Mouse (Mus musculus): ENCODE measurements at regions not wholly inside any gene's neighbourhood (a gene's known extent, or its start where the extent isn't known, plus 50 kb on each side); places are given as distances from the start of the nearest gene placed in this dataset.

DNA sequence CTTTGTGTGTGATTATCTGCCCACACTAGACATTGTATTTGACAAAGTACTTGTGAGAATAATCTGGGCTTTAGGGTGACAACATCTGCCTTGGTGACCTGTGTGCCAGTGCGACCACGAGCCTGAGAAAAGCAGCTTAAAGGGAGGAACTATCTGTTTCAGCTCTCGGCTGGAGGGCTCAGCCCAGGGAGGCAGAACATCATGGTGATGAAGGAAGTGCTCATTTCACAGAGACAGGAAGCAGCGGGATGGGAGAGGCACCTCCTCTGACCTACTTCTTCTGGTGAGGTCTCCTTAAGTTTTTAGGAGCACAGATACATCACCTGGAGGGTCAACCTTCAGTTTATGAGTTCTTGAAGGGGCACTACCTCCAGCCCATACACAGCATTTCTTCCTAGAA is 89.8 kb downstream of the Kif26a start:
- DNase-seq = no peak
- TF ChIP-seq CTCF (IDR thresholded peaks at IDR 0.05; ENCODE audit: insufficient read depth, low read length) (no peak), POLR2A (IDR thresholded peaks at IDR 0.05; ENCODE audit: borderline replicate concordance, extremely low read depth, low read depth, low read length) (no peak)
- WGBS = 49% methylated on average over 4 of the region's 4 CpGs
- H3K4me1 ChIP-seq (ENCODE audit: control insufficient read depth, insufficient read depth, low read length) = no peaks in the 10 kb centered on the region
- H3K4me3 ChIP-seq (replicated peaks; ENCODE audit: extremely low read depth, low read depth, low read length) = no peak overlapping the region

DNA sequence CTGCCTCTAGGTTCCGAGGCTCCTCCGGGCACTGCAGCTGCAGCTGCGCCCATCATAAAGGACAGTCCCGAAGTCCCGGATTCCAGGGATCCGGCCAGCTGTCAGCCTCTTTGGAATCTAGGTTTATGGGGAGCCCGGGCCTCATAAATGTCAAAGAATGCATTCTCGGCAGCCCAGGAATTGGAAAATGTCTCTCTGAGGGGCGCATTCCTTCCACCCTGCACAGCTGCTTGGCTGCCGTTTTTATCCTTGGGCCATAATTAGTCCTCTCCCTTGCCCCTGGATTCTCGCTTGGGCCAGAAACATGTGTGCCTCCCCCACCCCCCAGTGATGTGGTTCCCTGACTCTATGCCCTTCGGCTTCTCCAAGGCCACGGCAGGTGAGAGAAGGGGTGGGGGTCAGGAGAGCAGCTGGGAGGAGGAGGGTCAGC is 91.1 kb downstream of the Kif26a start:
- H3K4me1 ChIP-seq (ENCODE audit: control insufficient read depth, insufficient read depth, low read length) = no peaks in the 10 kb centered on the region
- WGBS = 68% methylated on average over 13 of the region's 13 CpGs

DNA sequence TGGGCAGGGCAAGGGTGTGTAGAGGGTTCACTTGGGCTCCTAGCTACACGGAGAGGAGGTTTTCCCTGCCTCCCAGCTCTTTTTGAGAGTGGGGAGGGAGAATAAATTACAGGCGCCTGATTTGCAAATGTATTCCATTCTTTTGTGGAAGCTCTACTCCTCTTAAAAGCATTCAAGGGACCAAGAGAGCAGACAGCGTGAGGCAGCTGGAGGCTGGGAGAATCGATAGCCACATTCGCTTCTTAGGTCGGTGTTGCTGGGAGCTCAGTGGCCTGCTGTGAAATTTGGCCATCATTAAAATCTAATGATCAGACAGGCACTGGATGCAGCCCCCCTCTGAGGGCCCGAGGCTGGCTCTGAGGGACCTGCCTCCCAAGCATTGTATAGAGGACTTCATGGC is 92.8 kb downstream of the Kif26a start:
- no peaks in the 10 kb centered on the region for H3K4me1 ChIP-seq (ENCODE audit: control insufficient read depth, insufficient read depth, low read length)
- TF ChIP-seq CTCF (IDR thresholded peaks at IDR 0.05; ENCODE audit: insufficient read depth, low read length) (no peak), POLR2A (IDR thresholded peaks at IDR 0.05; ENCODE audit: borderline replicate concordance, extremely low read depth, low read depth, low read length) (no peak)
- no peak for DNase-seq
- 55% methylated on average over 7 of the region's 7 CpGs for WGBS
- no peak overlapping the region for H3K4me3 ChIP-seq (replicated peaks; ENCODE audit: extremely low read depth, low read depth, low read length)

More for the DNA sequence above, 91.1 kb downstream of the Kif26a start:
- no peak for DNase-seq
- no peak for TF ChIP-seq CTCF (IDR thresholded peaks at IDR 0.05; ENCODE audit: insufficient read depth, low read length)
- no peak for TF ChIP-seq POLR2A (IDR thresholded peaks at IDR 0.05; ENCODE audit: borderline replicate concordance, extremely low read depth, low read depth, low read length)
- H3K4me3 ChIP-seq (replicated peaks; ENCODE audit: extremely low read depth, low read depth, low read length) = no peak overlapping the region

DNA sequence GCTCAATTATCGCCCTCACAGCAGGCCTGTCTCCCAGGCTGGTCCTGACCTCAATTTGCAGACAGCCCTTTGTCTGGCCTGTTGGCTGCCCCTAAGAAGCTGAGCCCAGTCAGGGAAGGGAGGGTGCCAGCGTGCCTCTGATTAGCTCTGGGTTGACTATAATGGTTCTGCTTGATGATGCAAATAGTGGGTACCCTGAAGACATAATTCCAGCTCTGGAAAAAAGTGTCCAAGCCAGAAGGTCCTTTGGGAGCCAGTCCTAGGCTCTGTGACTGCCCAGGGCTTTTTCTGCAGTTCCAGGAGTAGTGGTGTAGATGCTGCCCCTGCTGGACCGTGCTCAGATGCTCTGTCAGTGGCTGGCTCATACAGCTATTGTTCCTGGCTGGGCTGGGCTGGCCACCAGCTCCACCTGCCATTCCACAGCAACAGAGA is 95.7 kb downstream of the Kif26a start:
- WGBS = 34% methylated on average over 3 of the region's 3 CpGs
- Histone ChIP-seq H3K4me3 (replicated peaks; ENCODE audit: extremely low read depth, low read depth, low read length) (no peak overlapping the region), H3K4me1 (ENCODE audit: control insufficient read depth, insufficient read depth, low read length) (no peaks in the 10 kb centered on the region)
- TF ChIP-seq CTCF (IDR thresholded peaks at IDR 0.05; ENCODE audit: insufficient read depth, low read length) = no peak
- TF ChIP-seq POLR2A (IDR thresholded peaks at IDR 0.05; ENCODE audit: borderline replicate concordance, extremely low read depth, low read depth, low read length) = no peak
- DNase-seq = no peak

DNA sequence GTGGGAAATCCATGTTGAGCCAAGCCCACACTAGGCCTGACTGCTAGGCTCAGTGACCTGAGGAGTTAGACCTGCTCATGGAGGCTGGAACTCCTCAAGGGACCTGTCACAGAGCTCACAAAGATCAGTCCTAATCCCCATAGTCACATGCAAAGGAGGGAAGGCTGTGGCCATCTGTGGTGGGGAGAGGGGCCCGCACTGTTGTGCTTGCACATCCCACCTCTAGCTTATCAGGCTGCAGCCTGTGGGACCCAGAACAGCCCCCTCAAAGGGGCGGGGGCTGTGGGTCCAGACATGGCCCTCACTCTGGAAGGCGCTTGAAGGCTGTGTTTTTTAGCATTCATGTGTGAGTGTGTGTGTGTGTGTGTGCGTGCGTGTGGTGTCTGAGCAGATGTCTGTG is 97.2 kb downstream of the Kif26a start:
- Histone ChIP-seq H3K4me1 (ENCODE audit: control insufficient read depth, insufficient read depth, low read length) (no peaks in the 10 kb centered on the region), H3K4me3 (replicated peaks; ENCODE audit: extremely low read depth, low read depth, low read length) (no peak overlapping the region)
- WGBS = 90% methylated on average over 5 of the region's 5 CpGs
- no peak for TF ChIP-seq CTCF (IDR thresholded peaks at IDR 0.05; ENCODE audit: insufficient read depth, low read length)
- no peak for TF ChIP-seq POLR2A (IDR thresholded peaks at IDR 0.05; ENCODE audit: borderline replicate concordance, extremely low read depth, low read depth, low read length)
- no peak for DNase-seq

DNA sequence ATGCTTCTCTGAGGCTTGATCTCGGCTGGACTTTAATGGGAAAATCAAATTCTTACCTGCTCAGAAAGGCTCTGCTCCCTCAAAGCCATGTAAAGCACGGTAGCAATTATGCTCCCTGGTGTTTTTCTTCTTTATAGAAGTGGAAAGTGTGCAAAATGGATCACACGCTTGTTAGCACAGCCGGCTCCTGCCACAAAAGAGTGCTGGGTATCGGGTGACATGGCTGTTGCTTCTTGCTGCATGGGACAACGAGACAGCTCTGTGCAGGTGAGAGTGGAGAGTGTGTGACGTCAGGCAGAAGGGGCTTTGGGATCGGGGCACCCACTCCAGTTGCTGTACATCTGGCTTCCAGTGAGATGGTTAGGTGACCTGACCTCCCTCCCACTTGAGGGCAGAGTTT is 104.9 kb downstream of the Kif26a start:
- Histone ChIP-seq H3K4me1 (ENCODE audit: control insufficient read depth, insufficient read depth, low read length) (no peaks in the 10 kb centered on the region), H3K4me3 (replicated peaks; ENCODE audit: extremely low read depth, low read depth, low read length) (no peak overlapping the region)
- TF ChIP-seq POLR2A (IDR thresholded peaks at IDR 0.05; ENCODE audit: borderline replicate concordance, extremely low read depth, low read depth, low read length) (no peak), CTCF (IDR thresholded peaks at IDR 0.05; ENCODE audit: insufficient read depth, low read length) (no peak)
- WGBS = 64% methylated on average over 8 of the region's 8 CpGs
- no peak for DNase-seq

DNA sequence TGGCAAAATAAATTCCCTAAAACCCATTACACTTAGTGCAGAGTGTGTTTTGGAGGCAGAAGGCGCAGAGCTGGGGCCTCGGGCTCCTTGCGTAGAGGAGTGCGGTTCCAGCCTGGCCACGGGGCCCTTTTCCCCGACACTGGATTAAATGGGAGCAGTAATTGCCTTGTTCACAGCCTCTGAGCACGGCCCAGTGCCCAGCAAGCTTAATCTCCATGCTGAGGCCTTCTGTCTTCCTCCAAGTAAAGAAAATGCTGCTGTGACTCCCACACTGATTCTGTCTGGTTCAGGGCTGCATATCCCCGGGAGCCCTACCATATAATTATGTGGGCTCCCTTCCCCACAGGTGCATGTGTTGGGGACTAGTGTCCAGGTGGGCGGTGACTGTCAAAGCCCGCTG is 107.5 kb downstream of the Kif26a start:
- H3K4me3 ChIP-seq (replicated peaks; ENCODE audit: extremely low read depth, low read depth, low read length) = no peak overlapping the region
- DNase-seq = no peak
- WGBS = 81% methylated on average over 10 of the region's 10 CpGs
- TF ChIP-seq POLR2A (IDR thresholded peaks at IDR 0.05; ENCODE audit: borderline replicate concordance, extremely low read depth, low read depth, low read length) (no peak), CTCF (IDR thresholded peaks at IDR 0.05; ENCODE audit: insufficient read depth, low read length) (no peak)
- no peaks in the 10 kb centered on the region for H3K4me1 ChIP-seq (ENCODE audit: control insufficient read depth, insufficient read depth, low read length)

DNA sequence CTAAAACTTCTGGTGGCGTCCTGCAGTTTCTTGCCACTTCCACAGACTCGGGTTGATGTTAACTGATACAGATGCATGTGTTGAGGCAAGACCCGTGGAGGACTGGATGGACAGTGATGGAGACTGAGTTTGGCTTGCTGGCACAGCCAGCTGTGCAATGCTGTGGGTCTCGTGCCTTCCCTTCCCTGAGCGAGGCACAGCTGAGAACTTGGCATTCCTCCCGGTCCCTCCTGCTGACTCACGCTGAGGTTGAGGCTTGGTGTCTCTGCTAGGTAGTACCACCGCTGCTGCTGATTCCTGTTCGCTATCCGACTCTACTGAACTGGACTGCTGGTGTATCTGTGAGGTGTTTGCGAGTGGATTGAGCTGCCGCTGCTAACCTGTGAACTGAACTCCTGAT is 109.2 kb downstream of the Kif26a start:
- WGBS = 81% methylated on average over 12 of the region's 12 CpGs
- Histone ChIP-seq H3K4me1 (ENCODE audit: control insufficient read depth, insufficient read depth, low read length) (no peaks in the 10 kb centered on the region), H3K4me3 (replicated peaks; ENCODE audit: extremely low read depth, low read depth, low read length) (no peak overlapping the region)
- TF ChIP-seq POLR2A (IDR thresholded peaks at IDR 0.05; ENCODE audit: borderline replicate concordance, extremely low read depth, low read depth, low read length) = no peak
- TF ChIP-seq CTCF (IDR thresholded peaks at IDR 0.05; ENCODE audit: insufficient read depth, low read length) = no peak
- DNase-seq = no peak

DNA sequence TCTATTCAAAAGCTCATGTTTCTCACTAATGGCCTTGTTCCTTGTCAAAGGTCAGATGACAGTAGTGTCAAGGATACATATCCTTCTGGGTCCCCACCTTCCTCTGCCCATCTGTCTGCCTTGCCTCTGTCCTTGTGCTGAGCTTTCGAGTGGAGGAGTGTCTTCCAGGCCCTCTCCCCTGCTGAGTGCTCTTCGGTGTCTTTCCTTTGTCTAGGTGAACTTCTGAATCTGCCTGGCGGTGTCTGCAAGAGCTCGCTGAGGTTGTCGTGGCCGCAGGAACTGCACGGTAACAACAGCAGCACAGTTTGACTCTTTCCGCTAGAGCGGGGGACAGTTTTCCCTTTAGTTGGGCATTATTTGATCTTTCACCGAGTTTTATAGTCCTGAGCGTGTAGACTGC is 111.7 kb downstream of the Kif26a start:
- 70% methylated on average over 11 of the region's 11 CpGs for WGBS
- Histone ChIP-seq H3K4me1 (ENCODE audit: control insufficient read depth, insufficient read depth, low read length) (no peaks in the 10 kb centered on the region), H3K4me3 (replicated peaks; ENCODE audit: extremely low read depth, low read depth, low read length) (no peak overlapping the region)
- DNase-seq = no peak
- TF ChIP-seq CTCF (IDR thresholded peaks at IDR 0.05; ENCODE audit: insufficient read depth, low read length) = no peak
- no peak for TF ChIP-seq POLR2A (IDR thresholded peaks at IDR 0.05; ENCODE audit: borderline replicate concordance, extremely low read depth, low read depth, low read length)

DNA sequence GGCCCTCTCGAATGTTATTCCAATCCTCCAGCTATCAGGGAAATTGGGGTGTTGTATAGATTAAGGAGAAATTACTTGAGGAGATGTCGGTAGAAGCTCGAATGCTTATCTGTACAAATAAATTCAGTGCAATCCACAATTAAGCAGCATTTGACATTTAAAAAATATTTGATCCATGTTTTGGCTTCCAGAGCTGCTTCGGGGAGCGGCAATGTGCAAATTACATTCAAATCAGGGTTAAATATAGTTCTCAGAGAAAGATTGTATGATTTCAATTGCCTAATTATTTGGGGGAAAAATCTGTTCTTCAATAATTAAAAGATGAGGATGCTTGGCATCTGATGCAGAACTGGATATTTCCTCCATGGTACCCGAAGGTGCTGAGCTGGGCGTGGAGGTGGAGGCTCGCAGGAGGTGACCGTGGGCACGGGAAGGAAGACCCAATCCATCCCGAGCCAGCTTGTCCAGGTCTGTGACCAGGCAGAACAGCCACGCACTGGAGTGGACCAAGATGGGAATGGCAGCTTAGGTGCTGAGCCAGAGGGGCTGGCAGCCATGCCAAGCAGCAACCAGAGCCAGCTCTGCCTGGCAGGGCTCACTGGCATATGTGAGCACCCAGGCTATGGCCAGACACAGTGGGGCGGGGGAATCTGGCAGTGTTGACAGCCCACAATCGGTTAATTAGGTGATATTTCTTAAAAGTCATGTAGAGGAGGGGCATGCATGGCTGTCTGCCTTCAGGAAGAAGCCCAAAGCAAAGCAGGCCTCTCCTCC is 117.5 kb downstream of the Kif26a start:
- Histone ChIP-seq H3K4me1 (ENCODE audit: control insufficient read depth, insufficient read depth, low read length) (no peaks in the 10 kb centered on the region), H3K4me3 (replicated peaks; ENCODE audit: extremely low read depth, low read depth, low read length) (no peak overlapping the region)
- 70% methylated on average over 14 of the region's 14 CpGs for WGBS
- no peak for TF ChIP-seq POLR2A (IDR thresholded peaks at IDR 0.05; ENCODE audit: borderline replicate concordance, extremely low read depth, low read depth, low read length)
- no peak for TF ChIP-seq CTCF (IDR thresholded peaks at IDR 0.05; ENCODE audit: insufficient read depth, low read length)
- DNase-seq = no peak
